Mouse (Mus musculus): ENCODE measurements around the gene Smpd3. TPM values are rescaled to one million over a fixed set of nuclear protein-coding genes. Genes with fewer than 3 reads are reported as not detected.

Gene Smpd3
- polyA plus RNA-seq, 2 experiments: 11.2 to 17.5 TPM

DNA sequence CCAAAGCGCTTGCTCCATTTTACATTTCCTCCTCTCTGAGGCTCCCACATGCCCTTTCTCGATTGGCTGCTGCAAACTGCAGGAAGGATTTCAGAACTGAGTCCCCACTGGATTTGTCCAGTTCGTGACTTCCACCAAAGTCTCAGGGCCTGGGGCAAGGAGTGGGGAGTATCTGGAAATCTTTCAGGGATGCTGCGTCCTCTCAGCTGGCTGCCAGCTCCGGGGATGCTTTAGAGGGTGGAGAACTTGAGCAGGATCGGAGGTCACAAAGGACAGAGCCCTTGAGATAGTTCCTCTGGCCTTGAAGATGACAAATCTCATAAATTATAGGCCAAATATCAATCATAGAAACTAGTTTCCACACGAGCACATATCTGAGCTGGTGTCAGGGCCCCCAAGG is 38.2 kb upstream of the Smpd3 start:
- Histone ChIP-seq H3K4me2 (replicated peaks; ENCODE audit: low read depth, low read length, severe bottlenecking) (no peak overlapping the region), H3K27me3 (ENCODE audit: control insufficient read depth, insufficient read depth, low read length) (no peaks in the 10 kb centered on the region), H3K36me3 (ENCODE audit: control insufficient read depth, insufficient read depth, low read length) (no peaks in the 10 kb centered on the region), H3K4me1 (ENCODE audit: control insufficient read depth, insufficient read depth, low read length) (no peaks in the 10 kb centered on the region), H3K4me3 (replicated peaks; ENCODE audit: low read length) (no peak overlapping the region), H3K9me3 (ENCODE audit: control insufficient read depth, low read length) (no peaks in the 10 kb centered on the region), H3K9ac (ENCODE audit: low read depth, low read length, severe bottlenecking) (no peak overlapping the region), H3K27ac (replicated peaks; ENCODE audit: low read depth, low read length) (no peak overlapping the region)
- ATAC-seq (ENCODE audit: low FRiP score, low read depth) (no peak), DNase-seq (ENCODE audit: low spot score) (no peak)
- 65% methylated on average over 7 of the region's 7 CpGs for WGBS
- TF ChIP-seq POLR2A (IDR thresholded peaks at IDR 0.05; ENCODE audit: borderline replicate concordance, extremely low read depth, insufficient read depth, insufficient read length): no peak

DNA sequence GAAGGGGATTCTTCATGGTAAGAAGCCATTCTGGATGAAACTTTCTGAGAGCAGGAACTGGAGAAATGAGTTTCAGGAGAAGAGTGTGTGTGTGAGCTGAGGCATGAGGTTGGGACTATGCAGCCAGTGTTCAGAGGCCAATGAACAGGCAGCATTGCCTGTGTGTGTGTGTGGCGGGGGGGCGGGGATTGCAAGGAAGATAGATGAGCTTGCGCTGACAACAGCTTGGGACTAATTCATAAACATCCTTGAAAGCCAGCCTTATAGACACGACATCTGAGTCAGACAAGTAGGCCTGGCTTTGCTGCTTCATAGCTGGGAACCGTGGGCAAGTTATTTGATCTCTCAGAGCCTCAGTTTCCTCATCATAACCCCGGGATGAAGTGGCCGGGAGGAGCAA is 31.3 kb upstream of the Smpd3 start:
- Histone ChIP-seq H3K4me1 (ENCODE audit: control insufficient read depth, insufficient read depth, low read length) (no peaks in the 10 kb centered on the region), H3K9me3 (ENCODE audit: control insufficient read depth, low read length) (no peaks in the 10 kb centered on the region), H3K9ac (ENCODE audit: low read depth, low read length, severe bottlenecking) (no peak overlapping the region), H3K27ac (replicated peaks; ENCODE audit: low read depth, low read length) (no peak overlapping the region), H3K27me3 (ENCODE audit: control insufficient read depth, insufficient read depth, low read length) (no peaks in the 10 kb centered on the region), H3K36me3 (ENCODE audit: control insufficient read depth, insufficient read depth, low read length) (no peaks in the 10 kb centered on the region), H3K4me2 (replicated peaks; ENCODE audit: low read depth, low read length, severe bottlenecking) (no peak overlapping the region), H3K4me3 (replicated peaks; ENCODE audit: low read length) (no peak overlapping the region)
- DNase-seq (ENCODE audit: low spot score): no peak
- 88% methylated on average over 7 of the region's 7 CpGs for WGBS
- TF ChIP-seq POLR2A (IDR thresholded peaks at IDR 0.05; ENCODE audit: borderline replicate concordance, extremely low read depth, insufficient read depth, insufficient read length): no peak
- no peak for ATAC-seq (ENCODE audit: low FRiP score, low read depth)

GRCm38 (mm10) chr8:106368501-106368900 is 30.7 kb upstream of the Smpd3 start:
- ATAC-seq (ENCODE audit: low FRiP score, low read depth) (no peak), DNase-seq (ENCODE audit: low spot score) (no peak)
- H3K4me2 ChIP-seq (replicated peaks; ENCODE audit: low read depth, low read length, severe bottlenecking): no peak overlapping the region
- no peak for TF ChIP-seq POLR2A (IDR thresholded peaks at IDR 0.05; ENCODE audit: borderline replicate concordance, extremely low read depth, insufficient read depth, insufficient read length)
- no peak overlapping the region for H3K4me3 ChIP-seq (replicated peaks; ENCODE audit: low read length)
- 70% methylated on average over 3 of the region's 3 CpGs for WGBS
- H3K27me3 ChIP-seq (ENCODE audit: control insufficient read depth, insufficient read depth, low read length): no peaks in the 10 kb centered on the region
- no peaks in the 10 kb centered on the region for H3K9me3 ChIP-seq (ENCODE audit: control insufficient read depth, low read length)
- no peaks in the 10 kb centered on the region for H3K36me3 ChIP-seq (ENCODE audit: control insufficient read depth, insufficient read depth, low read length)
- H3K27ac ChIP-seq (replicated peaks; ENCODE audit: low read depth, low read length): no peak overlapping the region
- no peak overlapping the region for H3K9ac ChIP-seq (ENCODE audit: low read depth, low read length, severe bottlenecking)
- no peaks in the 10 kb centered on the region for H3K4me1 ChIP-seq (ENCODE audit: control insufficient read depth, insufficient read depth, low read length)

GRCm38 (mm10) chr8:106364837-106365236 is 27.0 kb upstream of the Smpd3 start:
- Histone ChIP-seq H3K9me3 (ENCODE audit: control insufficient read depth, low read length) (no peaks in the 10 kb centered on the region), H3K4me2 (replicated peaks; ENCODE audit: low read depth, low read length, severe bottlenecking) (no peak overlapping the region), H3K27me3 (ENCODE audit: control insufficient read depth, insufficient read depth, low read length) (no peaks in the 10 kb centered on the region), H3K27ac (replicated peaks; ENCODE audit: low read depth, low read length) (no peak overlapping the region), H3K4me3 (replicated peaks; ENCODE audit: low read length) (no peak overlapping the region), H3K9ac (ENCODE audit: low read depth, low read length, severe bottlenecking) (no peak overlapping the region), H3K36me3 (ENCODE audit: control insufficient read depth, insufficient read depth, low read length) (no peaks in the 10 kb centered on the region), H3K4me1 (ENCODE audit: control insufficient read depth, insufficient read depth, low read length) (no peaks in the 10 kb centered on the region)
- ATAC-seq (ENCODE audit: low FRiP score, low read depth) (no peak), DNase-seq (ENCODE audit: low spot score) (no peak)
- no peak for TF ChIP-seq POLR2A (IDR thresholded peaks at IDR 0.05; ENCODE audit: borderline replicate concordance, extremely low read depth, insufficient read depth, insufficient read length)
- 46% methylated on average over 5 of the region's 5 CpGs for WGBS

GRCm38 (mm10) chr8:106364278-106364677 is 26.5 kb upstream of the Smpd3 start:
- no peak overlapping the region for H3K4me2 ChIP-seq (replicated peaks; ENCODE audit: low read depth, low read length, severe bottlenecking)
- TF ChIP-seq POLR2A (IDR thresholded peaks at IDR 0.05; ENCODE audit: borderline replicate concordance, extremely low read depth, insufficient read depth, insufficient read length): no peak
- WGBS: 80% methylated on average over 8 of the region's 8 CpGs
- no peaks in the 10 kb centered on the region for H3K36me3 ChIP-seq (ENCODE audit: control insufficient read depth, insufficient read depth, low read length)
- H3K27me3 ChIP-seq (ENCODE audit: control insufficient read depth, insufficient read depth, low read length): no peaks in the 10 kb centered on the region
- DNase-seq (ENCODE audit: low spot score): no peak
- no peak overlapping the region for H3K27ac ChIP-seq (replicated peaks; ENCODE audit: low read depth, low read length)
- no peaks in the 10 kb centered on the region for H3K9me3 ChIP-seq (ENCODE audit: control insufficient read depth, low read length)
- H3K4me1 ChIP-seq (ENCODE audit: control insufficient read depth, insufficient read depth, low read length): no peaks in the 10 kb centered on the region
- no peak overlapping the region for H3K9ac ChIP-seq (ENCODE audit: low read depth, low read length, severe bottlenecking)
- H3K4me3 ChIP-seq (replicated peaks; ENCODE audit: low read length): no peak overlapping the region
- ATAC-seq (ENCODE audit: low FRiP score, low read depth): no peak

GRCm38 (mm10) chr8:106363321-106363720 is 25.5 kb upstream of the Smpd3 start:
- 79% methylated on average over 8 of the region's 8 CpGs for WGBS
- Histone ChIP-seq H3K27ac (replicated peaks; ENCODE audit: low read depth, low read length) (no peak overlapping the region), H3K4me2 (replicated peaks; ENCODE audit: low read depth, low read length, severe bottlenecking) (no peak overlapping the region), H3K36me3 (ENCODE audit: control insufficient read depth, insufficient read depth, low read length) (no peaks in the 10 kb centered on the region), H3K27me3 (ENCODE audit: control insufficient read depth, insufficient read depth, low read length) (no peaks in the 10 kb centered on the region), H3K4me1 (ENCODE audit: control insufficient read depth, insufficient read depth, low read length) (no peaks in the 10 kb centered on the region), H3K9me3 (ENCODE audit: control insufficient read depth, low read length) (no peaks in the 10 kb centered on the region), H3K4me3 (replicated peaks; ENCODE audit: low read length) (no peak overlapping the region), H3K9ac (ENCODE audit: low read depth, low read length, severe bottlenecking) (no peak overlapping the region)
- ATAC-seq (ENCODE audit: low FRiP score, low read depth) (no peak), DNase-seq (ENCODE audit: low spot score) (no peak)
- TF ChIP-seq POLR2A (IDR thresholded peaks at IDR 0.05; ENCODE audit: borderline replicate concordance, extremely low read depth, insufficient read depth, insufficient read length): no peak
